Mouse (Mus musculus): ENCODE results near the gene Gm17584.
"Not testable (repeated sequence)": the region's sequence is repeated elsewhere in the genome, so short reads cannot be mapped to it uniquely, and the experiment has no call there.

DNA sequence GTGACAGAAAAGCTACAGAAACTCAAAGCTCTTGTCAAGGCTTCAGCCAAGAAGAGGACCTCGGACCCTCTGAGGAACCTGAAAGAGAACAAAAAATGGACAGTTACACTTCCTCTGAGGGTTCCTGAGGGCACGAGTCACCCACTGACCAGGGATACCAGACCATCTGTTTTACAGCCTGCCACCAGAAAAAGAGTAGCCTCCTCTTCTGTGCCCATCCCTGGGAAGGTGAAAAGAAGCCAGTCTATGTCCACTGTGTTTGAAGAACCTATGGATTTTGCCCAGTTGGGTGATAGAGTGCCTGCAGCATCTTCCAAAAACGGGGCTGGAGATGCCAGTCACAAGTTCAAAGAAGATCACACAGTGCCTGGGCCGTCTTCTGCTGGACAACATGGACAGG is at the start of gene Gm17584:
- TF ChIP-seq CTCF (IDR thresholded peaks at IDR 0.05; ENCODE audit: insufficient read depth, low read length); POLR2A (IDR thresholded peaks at IDR 0.05; ENCODE audit: borderline replicate concordance, extremely low read depth, low read depth, low read length): not testable (repeated sequence)

Measured in lung, adult 2 months (tissue).